Mouse (Mus musculus): ENCODE measurements around the gene Cyp11a1.

DNA sequence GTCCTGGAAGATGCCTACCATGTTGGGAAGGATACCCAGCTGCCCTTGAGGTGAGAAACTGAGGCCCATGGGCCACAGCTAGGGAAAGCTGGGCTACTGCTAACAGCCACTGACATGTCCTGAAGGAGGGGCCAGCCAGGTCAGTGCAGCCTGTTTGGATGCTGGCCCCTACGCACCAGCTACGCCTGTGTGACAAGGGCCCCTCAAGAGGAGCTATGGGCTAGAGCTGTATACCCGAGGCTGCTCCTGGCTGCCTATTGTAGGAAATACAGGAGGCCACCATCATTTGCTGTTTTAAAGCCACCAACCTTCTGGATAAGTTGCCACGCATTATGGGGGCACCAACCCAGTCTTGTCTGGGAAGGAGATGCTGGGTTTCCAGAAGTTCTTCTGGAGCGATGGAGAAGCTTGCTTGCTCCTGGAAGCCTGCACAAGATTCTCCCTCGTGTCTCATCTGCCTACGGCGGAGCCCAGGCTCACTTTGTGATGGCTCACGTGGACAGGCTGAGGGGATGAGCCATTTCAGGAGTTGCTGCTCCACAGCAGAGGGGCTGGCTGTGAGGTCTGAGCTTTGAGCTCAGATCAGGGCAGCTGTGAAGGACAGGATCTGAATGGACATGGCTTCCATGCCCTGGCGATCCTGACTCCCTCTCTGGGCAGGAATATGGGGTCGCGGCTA is 2.3 kb downstream of the Cyp11a1 start:
- TF ChIP-seq POLR2A (IDR thresholded peaks at IDR 0.05; ENCODE audit: low read depth, low read length) (no peak), CTCF (IDR thresholded peaks at IDR 0.05; ENCODE audit: extremely low read depth, insufficient read length, insufficient replicate concordance, low read depth, low read length) (no peak)
